Mouse (Mus musculus): ENCODE results near the gene Sptb. TPM values are rescaled to one million over a fixed set of nuclear protein-coding genes. Genes with fewer than 3 reads are reported as not detected.

Gene Sptb
- polyA plus RNA-seq, 1 experiment from 2014 or later: 1.3 TPM

- H3K27me3 ChIP-seq (ENCODE audit: control insufficient read depth, insufficient read depth, low read depth, low read length): peaks cover 8% of the 10 kb centered on the region
- 71% methylated on average over 8 of the region's 8 CpGs for WGBS
- peaks cover 25% of the 10 kb centered on the region for H3K4me1 ChIP-seq (replicated peaks; ENCODE audit: control insufficient read depth, insufficient read depth, low read length)
- no peaks in the 10 kb centered on the region; the same call in 1 of the 2 replicates for H3K9me3 ChIP-seq (ENCODE audit: control insufficient read depth, low read length)
- 0 out of 2 replicates have a peak overlapping the region, but pooled peaks have one; percentile 32 for H3K9ac ChIP-seq (ENCODE audit: low read length)
- no peak overlapping the region for H3K4me3 ChIP-seq (ENCODE audit: low read length)
- no peak overlapping the region for H3K27ac ChIP-seq (ENCODE audit: low read length)
- no peaks in the 10 kb centered on the region for H3K36me3 ChIP-seq (ENCODE audit: control insufficient read depth, insufficient read depth, low read length)
- no peak for ATAC-seq (ENCODE audit: low read depth)
- H3K4me2 ChIP-seq (ENCODE audit: low read depth, low read length): no peak overlapping the region
Observed at GRCm38 (mm10) chr12:76536591-76537153, 173.7 kb downstream of the Sptb start.

- Histone ChIP-seq H3K4me1 (replicated peaks; ENCODE audit: control insufficient read depth, insufficient read depth, low read length) (peaks cover 20% of the 10 kb centered on the region), H3K36me3 (ENCODE audit: control insufficient read depth, insufficient read depth, low read length) (no peaks in the 10 kb centered on the region), H3K9me3 (ENCODE audit: control insufficient read depth, low read length) (no peaks in the 10 kb centered on the region; the same call in 1 of the 2 replicates), H3K4me3 (ENCODE audit: low read length) (peak overlapping the region; percentile 79; the same call in 1 of the 2 replicates), H3K9ac (ENCODE audit: low read length) (no peak overlapping the region), H3K27ac (ENCODE audit: low read length) (no peak overlapping the region), H3K4me2 (ENCODE audit: low read depth, low read length) (peak overlapping the region; percentile 98), H3K27me3 (ENCODE audit: control insufficient read depth, insufficient read depth, low read depth, low read length) (peaks cover 20% of the 10 kb centered on the region)
- WGBS: 41% methylated on average over 9 of the region's 9 CpGs
- no peak for ATAC-seq (ENCODE audit: low read depth)
Observed at GRCm38 (mm10) chr12:76535471-76535900, 174.9 kb downstream of the Sptb start.

DNA sequence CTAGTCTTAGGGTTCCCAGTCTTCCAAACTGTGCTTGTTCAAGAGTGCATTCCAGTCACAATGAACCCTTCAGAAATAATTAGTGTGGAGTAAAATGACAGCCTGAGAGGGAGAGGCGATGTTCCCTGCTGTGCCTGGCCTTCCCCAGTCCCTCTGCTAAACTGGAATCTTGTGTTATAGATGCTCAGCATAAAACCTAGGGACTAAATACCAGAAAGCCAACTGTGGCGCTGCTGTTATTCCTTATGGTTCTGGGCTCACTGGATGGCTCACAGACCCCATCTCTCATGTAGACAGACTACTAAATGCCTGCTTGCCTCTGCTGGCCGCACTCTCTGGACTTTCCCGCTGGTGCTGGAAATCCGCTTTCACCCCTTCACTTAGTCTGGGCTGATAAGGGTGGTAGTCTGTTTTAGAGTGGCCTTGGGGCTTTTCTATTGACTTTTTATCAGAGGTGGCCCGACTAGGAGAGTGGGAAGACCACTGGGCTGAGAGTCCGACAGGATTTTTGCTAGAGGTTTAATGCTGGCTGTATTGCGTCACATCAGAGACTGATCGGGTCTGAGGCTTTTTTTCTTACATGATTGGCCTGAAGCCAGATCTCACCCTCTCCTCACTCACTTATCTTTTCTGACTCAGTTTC, 175.6 kb downstream of the Sptb start:
- Histone ChIP-seq H3K9me3 (ENCODE audit: control insufficient read depth, low read length) (no peaks in the 10 kb centered on the region; the same call in 1 of the 2 replicates), H3K27me3 (ENCODE audit: control insufficient read depth, insufficient read depth, low read depth, low read length) (peaks cover 25% of the 10 kb centered on the region), H3K4me1 (replicated peaks; ENCODE audit: control insufficient read depth, insufficient read depth, low read length) (peaks cover 20% of the 10 kb centered on the region), H3K9ac (ENCODE audit: low read length) (peak overlapping the region; percentile 84), H3K4me2 (ENCODE audit: low read depth, low read length) (peak overlapping the region; percentile 98), H3K4me3 (ENCODE audit: low read length) (peak overlapping the region; percentile 79), H3K27ac (ENCODE audit: low read length) (no peak overlapping the region), H3K36me3 (ENCODE audit: control insufficient read depth, insufficient read depth, low read length) (no peaks in the 10 kb centered on the region)
- ATAC-seq (ENCODE audit: low read depth): no peak
- 14% methylated on average over 9 of the region's 9 CpGs for WGBS

DNA sequence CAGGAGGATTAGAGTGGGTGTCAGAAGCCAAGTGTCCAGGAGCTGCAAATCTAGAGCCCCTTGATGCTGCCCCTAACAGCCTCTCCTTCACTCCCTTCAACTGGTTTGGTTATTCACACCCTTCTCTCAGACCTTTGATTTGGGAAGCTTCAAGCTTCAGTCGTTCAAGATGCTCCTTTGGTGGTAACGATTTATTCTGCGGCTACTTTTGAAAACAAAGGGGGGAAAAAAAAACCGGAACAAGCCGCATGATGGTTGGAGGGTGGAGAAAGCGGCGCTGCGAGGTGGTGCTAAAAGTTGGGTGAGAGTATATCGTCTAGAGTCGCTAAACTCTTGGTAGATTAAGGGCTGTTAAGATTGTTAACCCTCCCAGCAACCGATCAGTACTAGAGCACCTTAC, 176.1 kb downstream of the Sptb start:
- H3K27ac ChIP-seq (ENCODE audit: low read length): peak overlapping the region; percentile 69
- ATAC-seq (ENCODE audit: low read depth): no peak
- H3K9ac ChIP-seq (ENCODE audit: low read length): peak overlapping the region; percentile 84
- peaks cover 20% of the 10 kb centered on the region for H3K4me1 ChIP-seq (replicated peaks; ENCODE audit: control insufficient read depth, insufficient read depth, low read length)
- H3K27me3 ChIP-seq (ENCODE audit: control insufficient read depth, insufficient read depth, low read depth, low read length): peaks cover 25% of the 10 kb centered on the region
- no peaks in the 10 kb centered on the region for H3K36me3 ChIP-seq (ENCODE audit: control insufficient read depth, insufficient read depth, low read length)
- WGBS: 1% methylated on average over 11 of the region's 11 CpGs
- H3K4me3 ChIP-seq (ENCODE audit: low read length): peak overlapping the region; percentile 79
- peak overlapping the region; percentile 98 for H3K4me2 ChIP-seq (ENCODE audit: low read depth, low read length)
- no peaks in the 10 kb centered on the region for H3K9me3 ChIP-seq (ENCODE audit: control insufficient read depth, low read length)

DNA sequence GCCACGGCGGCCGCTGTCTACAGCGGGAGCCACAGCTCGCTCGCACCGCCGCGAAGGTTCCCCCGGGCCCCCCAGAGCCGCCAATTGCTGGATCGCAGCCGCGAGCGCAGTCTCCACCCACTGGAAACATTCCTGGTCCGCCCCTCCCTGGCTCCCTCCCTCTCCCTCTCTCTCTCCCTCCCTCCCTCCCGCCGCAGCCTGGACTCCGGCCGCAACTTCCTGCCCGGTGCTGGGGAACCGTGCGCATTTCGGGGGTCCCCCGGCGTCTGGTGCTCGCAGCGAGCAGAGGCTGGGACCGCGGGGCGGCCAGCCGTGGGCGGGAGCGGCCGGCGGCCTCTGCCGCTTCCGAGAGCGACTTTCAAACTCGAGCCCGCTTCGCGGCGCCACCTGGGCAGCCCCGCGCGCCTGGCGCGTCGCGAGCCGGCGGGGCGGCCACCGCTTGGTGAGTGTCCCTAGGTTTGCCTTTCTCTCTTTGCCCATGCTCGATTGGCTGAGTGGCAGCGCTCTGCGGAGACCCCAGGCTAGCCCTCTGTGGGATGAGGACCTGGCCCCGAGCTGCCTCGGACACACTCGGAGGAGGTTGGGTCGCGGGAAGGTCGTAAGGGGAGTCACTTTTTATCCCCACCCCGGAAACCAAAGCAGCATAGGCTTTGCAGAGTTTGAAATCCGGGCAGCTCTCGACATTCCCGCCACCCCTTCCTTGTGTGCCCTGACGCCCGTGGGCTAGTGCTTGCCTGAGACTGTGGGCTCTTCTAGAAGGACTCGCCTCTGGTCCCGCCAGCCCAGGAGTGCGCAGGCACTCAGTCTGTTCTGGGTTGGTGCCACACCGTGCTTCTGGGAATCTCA, 176.7 kb downstream of the Sptb start:
- under 1% methylated on average over 67 of the region's 74 CpGs for WGBS
- Histone ChIP-seq H3K27me3 (ENCODE audit: control insufficient read depth, insufficient read depth, low read depth, low read length) (peaks cover 28% of the 10 kb centered on the region), H3K4me3 (ENCODE audit: low read length) (peak overlapping the region; percentile 79), H3K27ac (ENCODE audit: low read length) (peak overlapping the region; percentile 69), H3K9me3 (ENCODE audit: control insufficient read depth, low read length) (no peaks in the 10 kb centered on the region), H3K4me1 (replicated peaks; ENCODE audit: control insufficient read depth, insufficient read depth, low read length) (peaks cover 21% of the 10 kb centered on the region), H3K9ac (ENCODE audit: low read length) (peak overlapping the region; percentile 84), H3K36me3 (ENCODE audit: control insufficient read depth, insufficient read depth, low read length) (no peaks in the 10 kb centered on the region), H3K4me2 (ENCODE audit: low read depth, low read length) (peak overlapping the region; percentile 98)
- peak; percentile 87 for ATAC-seq (ENCODE audit: low read depth)

DNA sequence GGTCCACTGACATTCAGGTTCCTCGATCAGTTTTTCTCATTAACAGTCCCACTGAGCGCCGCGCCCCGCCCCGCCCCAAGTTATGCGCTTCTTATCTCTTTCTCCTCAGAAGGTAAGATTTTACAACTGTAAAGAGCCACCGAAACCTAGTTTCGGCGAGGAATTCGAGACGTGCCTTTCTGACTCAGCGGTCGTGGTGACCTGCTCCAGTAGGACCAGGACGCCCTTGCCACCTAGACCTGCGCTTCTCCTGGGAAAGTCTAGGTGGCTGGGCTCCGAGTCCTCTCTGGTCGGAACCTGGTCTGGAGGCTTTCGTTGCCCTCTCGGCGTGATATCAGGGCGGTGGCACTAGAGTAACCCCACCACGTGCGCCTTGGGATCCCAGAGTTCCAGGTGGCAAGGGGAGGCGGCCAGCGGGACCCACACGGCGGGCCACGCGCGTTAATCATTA, 177.4 kb downstream of the Sptb start:
- Histone ChIP-seq H3K36me3 (ENCODE audit: control insufficient read depth, insufficient read depth, low read length) (no peaks in the 10 kb centered on the region), H3K4me3 (ENCODE audit: low read length) (peak overlapping the region; percentile 79), H3K4me1 (replicated peaks; ENCODE audit: control insufficient read depth, insufficient read depth, low read length) (peaks cover 26% of the 10 kb centered on the region), H3K9me3 (ENCODE audit: control insufficient read depth, low read length) (no peaks in the 10 kb centered on the region), H3K27ac (ENCODE audit: low read length) (peak overlapping the region; percentile 14; the same call in 1 of the 2 replicates), H3K9ac (ENCODE audit: low read length) (peak overlapping the region; percentile 84), H3K4me2 (ENCODE audit: low read depth, low read length) (peak overlapping the region; percentile 98), H3K27me3 (ENCODE audit: control insufficient read depth, insufficient read depth, low read depth, low read length) (peaks cover 29% of the 10 kb centered on the region)
- ATAC-seq (ENCODE audit: low read depth): no peak
- 0% methylated on average over 31 of the region's 31 CpGs for WGBS

GRCm38 (mm10) chr12:76531986-76532925, 178.1 kb downstream of the Sptb start:
- H3K4me2 ChIP-seq (ENCODE audit: low read depth, low read length): peak overlapping the region; percentile 98
- H3K27me3 ChIP-seq (ENCODE audit: control insufficient read depth, insufficient read depth, low read depth, low read length): peaks cover 29% of the 10 kb centered on the region
- 2% methylated on average over 19 of the region's 19 CpGs for WGBS
- no peak overlapping the region for H3K27ac ChIP-seq (ENCODE audit: low read length)
- H3K9me3 ChIP-seq (ENCODE audit: control insufficient read depth, low read length): no peaks in the 10 kb centered on the region
- peak overlapping the region; percentile 79 for H3K4me3 ChIP-seq (ENCODE audit: low read length)
- H3K4me1 ChIP-seq (replicated peaks; ENCODE audit: control insufficient read depth, insufficient read depth, low read length): peaks cover 33% of the 10 kb centered on the region
- H3K9ac ChIP-seq (ENCODE audit: low read length): peak overlapping the region; percentile 84; the same call in 1 of the 2 replicates
- no peaks in the 10 kb centered on the region for H3K36me3 ChIP-seq (ENCODE audit: control insufficient read depth, insufficient read depth, low read length)
- no peak for ATAC-seq (ENCODE audit: low read depth)

DNA sequence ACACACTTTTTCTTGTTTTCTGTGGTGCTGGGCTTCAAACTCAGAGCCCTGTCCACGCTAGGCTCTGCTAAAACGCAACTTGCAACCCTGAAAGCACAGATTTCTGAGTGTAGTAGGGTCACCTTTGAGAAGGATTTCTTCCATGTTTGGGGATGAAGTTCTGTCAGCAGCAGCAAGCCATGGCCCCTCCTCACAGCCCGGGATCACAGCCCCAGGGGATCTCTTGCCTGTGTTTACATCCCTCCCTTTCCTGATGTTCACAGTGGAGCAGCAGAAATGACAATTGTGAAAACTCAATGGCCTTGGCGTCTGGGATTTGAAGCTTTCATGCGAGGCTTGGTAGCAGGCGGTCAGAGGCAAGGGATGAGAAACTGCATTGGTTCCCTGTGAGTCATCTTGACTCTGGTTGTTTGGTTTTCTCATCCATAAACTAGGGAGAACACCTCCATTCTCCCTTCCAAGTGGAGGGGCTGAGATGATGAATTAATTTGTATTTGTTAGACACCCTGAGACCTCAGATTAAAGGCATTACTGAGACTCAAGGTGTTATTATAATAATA, 179.7 kb downstream of the Sptb start, which contains the start of gene Plekhg3:
Plekhg3 (plus strand) TSS at position 312 of the 560 bp plus-strand sequence.
- peaks cover 29% of the 10 kb centered on the region for H3K27me3 ChIP-seq (ENCODE audit: control insufficient read depth, insufficient read depth, low read depth, low read length)
- 57% methylated on average over 6 of the region's 6 CpGs for WGBS
- H3K4me3 ChIP-seq (ENCODE audit: low read length): no peak within 1 kb of the TSS
- no peak for ATAC-seq (ENCODE audit: low read depth)
- H3K9ac ChIP-seq (ENCODE audit: low read length): no peak within 1 kb of the TSS
- H3K9me3 ChIP-seq (ENCODE audit: control insufficient read depth, low read length): no peaks in the 10 kb centered on the region
- no peak within 1 kb of the TSS for H3K27ac ChIP-seq (ENCODE audit: low read length)
- no peaks in the 10 kb centered on the region for H3K36me3 ChIP-seq (ENCODE audit: control insufficient read depth, insufficient read depth, low read length)
- peaks cover 37% of the 10 kb centered on the region for H3K4me1 ChIP-seq (replicated peaks; ENCODE audit: control insufficient read depth, insufficient read depth, low read length)
- no peak within 1 kb of the TSS for H3K4me2 ChIP-seq (ENCODE audit: low read depth, low read length)
